Mouse (Mus musculus) forebrain, embryonic 12.5 days (tissue): Measurements from ENCODE around the gene Mmp14. TPM values are rescaled to one million over a fixed set of nuclear protein-coding genes. Genes with fewer than 3 reads are reported as not detected.

ENCODE experiments used
- ATAC-seq: fragments of 200-750 bp; cut with Nextera tagmentation; 2 replicates; pipeline ENCODE4 v1.8.0; 2017; ENCODE audit warnings: moderate TSS enrichment; ENCODE audit not compliant: low FRiP score
- H3K27ac ChIP-seq: fragments of 300-500 bp; sonication (generic); 2 replicates; pipeline ENCODE4 v1.5.1; 2016; ENCODE audit warnings: mild to moderate bottlenecking
- H3K27me3 ChIP-seq: fragments of 300-500 bp; sonication (generic); 2 replicates; pipeline ENCODE4 v1.6.1; 2016; ENCODE audit warnings: mild to moderate bottlenecking
- H3K36me3 ChIP-seq: fragments of 300-500 bp; sonication (generic); replicated peaks from 2 replicates; pipeline ENCODE4 v1.6.1; 2016; ENCODE audit warnings: mild to moderate bottlenecking
- H3K4me1 ChIP-seq: fragments of 300-500 bp; sonication (generic); 2 replicates; pipeline ENCODE4 v1.6.1; 2016
- H3K4me2 ChIP-seq: fragments of 300-500 bp; sonication (generic); 2 replicates; pipeline ENCODE4 v1.6.1; 2016; ENCODE audit warnings: mild to moderate bottlenecking, moderate library complexity
- H3K4me3 ChIP-seq: fragments of 300-500 bp; sonication (generic); replicated peaks from 2 replicates; pipeline ENCODE4 v1.5.1; 2016; ENCODE audit warnings: mild to moderate bottlenecking
- H3K9ac ChIP-seq: fragments of 300-500 bp; sonication (generic); 2 replicates; pipeline ENCODE4 v1.6.1; 2016; ENCODE audit warnings: mild to moderate bottlenecking
- H3K9me3 ChIP-seq: fragments of 300-500 bp; sonication (generic); 2 replicates; pipeline ENCODE4 v1.6.1; 2016
- WGBS: fragments of 180-500 bp; shearing (Covaris S2); methylation state at CpG from one replicate; pipeline ENCODE4 v1.1.7; 2016; 5-methylcytosine and 5-hydroxymethylcytosine counted together
- polyA plus RNA-seq: library from polyadenylated mRNA; unstranded; fragments of >200 nt; fragmentation: Nextera tagmentation; extraction: Ambion mirVana; gene quantifications from 2 replicates; pipeline ENCODE4 v1.2.1, GENCODE M21; 2016

Mmp14 gene
- polyA plus RNA-seq = 76.0 and 79.2 TPM in 2 replicates

- peak; percentile 36 for ATAC-seq
- peaks cover 16% of the 10 kb centered on the region; the same call in 1 of the 2 replicates for H3K27me3 ChIP-seq
- H3K9ac ChIP-seq = peak within 1 kb of the TSS; percentile 88
- H3K9me3 ChIP-seq = no peaks in the 10 kb centered on the region
- peaks cover 14% of the 10 kb centered on the region for H3K36me3 ChIP-seq
- peak within 1 kb of the TSS; percentile 65 for H3K4me2 ChIP-seq
- peak within 1 kb of the TSS; percentile 91 for H3K27ac ChIP-seq
- peaks cover 59% of the 10 kb centered on the region for H3K4me1 ChIP-seq
- H3K4me3 ChIP-seq = peak within 1 kb of the TSS; percentile 63
- WGBS = under 1% methylated on average over 48 of the region's 49 CpGs
Measured at GRCm38 (mm10) chr14:54431334-54432077, at the start of gene Mmp14. Mmp14 (plus strand) TSS chr14:54431612.

- H3K27ac ChIP-seq = no peak overlapping the region
- WGBS = 86% methylated on average over 10 of the region's 10 CpGs
- no peaks in the 10 kb centered on the region for H3K36me3 ChIP-seq
- H3K4me1 ChIP-seq = peaks cover 5% of the 10 kb centered on the region; the same call in 1 of the 2 replicates
- ATAC-seq = no peak
- H3K27me3 ChIP-seq = no peaks in the 10 kb centered on the region
- no peak overlapping the region for H3K4me2 ChIP-seq
- H3K9ac ChIP-seq = no peak overlapping the region
- H3K9me3 ChIP-seq = no peaks in the 10 kb centered on the region
- no peak overlapping the region for H3K4me3 ChIP-seq
Measured at GRCm38 (mm10) chr14:54381816-54382215, 49.6 kb upstream of the Mmp14 start.

- Histone ChIP-seq H3K9me3 (no peaks in the 10 kb centered on the region), H3K27me3 (no peaks in the 10 kb centered on the region), H3K27ac (no peak overlapping the region), H3K4me1 (peaks cover 5% of the 10 kb centered on the region; the same call in 1 of the 2 replicates), H3K9ac (no peak overlapping the region), H3K36me3 (no peaks in the 10 kb centered on the region), H3K4me3 (no peak overlapping the region), H3K4me2 (no peak overlapping the region)
- 0 out of 2 replicates have a peak, but pooled peaks have one; percentile 46 for ATAC-seq
- WGBS = 65% methylated on average over 9 of the region's 9 CpGs
Measured at GRCm38 (mm10) chr14:54382641-54383040, 48.8 kb upstream of the Mmp14 start.

GRCm38 (mm10) chr14:54383355-54383771 lies 48.0 kb upstream of the Mmp14 start:
- Histone ChIP-seq H3K4me3 (no peak overlapping the region), H3K27ac (no peak overlapping the region), H3K9me3 (no peaks in the 10 kb centered on the region), H3K9ac (no peak overlapping the region), H3K4me1 (peaks cover 5% of the 10 kb centered on the region; the same call in 1 of the 2 replicates), H3K4me2 (no peak overlapping the region), H3K36me3 (no peaks in the 10 kb centered on the region), H3K27me3 (no peaks in the 10 kb centered on the region)
- WGBS = 50% methylated on average over 4 of the region's 4 CpGs
- ATAC-seq = no peak

- Histone ChIP-seq H3K27me3 (no peaks in the 10 kb centered on the region), H3K9ac (no peak overlapping the region), H3K27ac (no peak overlapping the region), H3K4me1 (peaks cover 5% of the 10 kb centered on the region; the same call in 1 of the 2 replicates), H3K9me3 (no peaks in the 10 kb centered on the region), H3K36me3 (no peaks in the 10 kb centered on the region), H3K4me2 (no peak overlapping the region), H3K4me3 (no peak overlapping the region)
- 90% methylated on average over 8 of the region's 8 CpGs for WGBS
- no peak for ATAC-seq
Measured at GRCm38 (mm10) chr14:54384396-54384795, 47.0 kb upstream of the Mmp14 start.

- WGBS = 88% methylated on average over 7 of the region's 7 CpGs
- H3K27ac ChIP-seq = no peak overlapping the region
- peaks cover 5% of the 10 kb centered on the region; the same call in 1 of the 2 replicates for H3K4me1 ChIP-seq
- H3K9ac ChIP-seq = no peak overlapping the region
- no peaks in the 10 kb centered on the region for H3K9me3 ChIP-seq
- no peak for ATAC-seq
- H3K27me3 ChIP-seq = no peaks in the 10 kb centered on the region
- H3K4me2 ChIP-seq = no peak overlapping the region
- H3K4me3 ChIP-seq = no peak overlapping the region
- no peaks in the 10 kb centered on the region for H3K36me3 ChIP-seq
Measured at GRCm38 (mm10) chr14:54385968-54386618, 45.3 kb upstream of the Mmp14 start.

- no peak for ATAC-seq
- H3K9ac ChIP-seq = no peak overlapping the region
- no peak overlapping the region for H3K4me3 ChIP-seq
- 85% methylated on average over 6 of the region's 6 CpGs for WGBS
- H3K27ac ChIP-seq = no peak overlapping the region
- no peaks in the 10 kb centered on the region for H3K36me3 ChIP-seq
- H3K4me1 ChIP-seq = peaks cover 5% of the 10 kb centered on the region; the same call in 1 of the 2 replicates
- no peaks in the 10 kb centered on the region for H3K27me3 ChIP-seq
- no peak overlapping the region for H3K4me2 ChIP-seq
- H3K9me3 ChIP-seq = no peaks in the 10 kb centered on the region
Measured at GRCm38 (mm10) chr14:54387546-54387945, 43.9 kb upstream of the Mmp14 start.

GRCm38 (mm10) chr14:54390843-54391242 lies 40.6 kb upstream of the Mmp14 start:
- Histone ChIP-seq H3K36me3 (no peaks in the 10 kb centered on the region), H3K9ac (no peak overlapping the region), H3K9me3 (no peaks in the 10 kb centered on the region), H3K27me3 (no peaks in the 10 kb centered on the region), H3K27ac (no peak overlapping the region), H3K4me2 (no peak overlapping the region), H3K4me1 (no peaks in the 10 kb centered on the region), H3K4me3 (no peak overlapping the region)
- no peak for ATAC-seq
- 68% methylated on average over 6 of the region's 6 CpGs for WGBS

- WGBS = 83% methylated on average over 3 of the region's 3 CpGs
- H3K27ac ChIP-seq = no peak overlapping the region
- no peaks in the 10 kb centered on the region for H3K36me3 ChIP-seq
- ATAC-seq = no peak
- no peak overlapping the region for H3K9ac ChIP-seq
- no peaks in the 10 kb centered on the region for H3K27me3 ChIP-seq
- H3K4me1 ChIP-seq = no peaks in the 10 kb centered on the region
- H3K9me3 ChIP-seq = no peaks in the 10 kb centered on the region
- no peak overlapping the region for H3K4me2 ChIP-seq
- H3K4me3 ChIP-seq = no peak overlapping the region
Measured at GRCm38 (mm10) chr14:54393794-54394193, 37.6 kb upstream of the Mmp14 start.

GRCm38 (mm10) chr14:54394309-54394708 lies 37.1 kb upstream of the Mmp14 start:
- no peak for ATAC-seq
- Histone ChIP-seq H3K27ac (no peak overlapping the region), H3K4me1 (no peaks in the 10 kb centered on the region), H3K36me3 (no peaks in the 10 kb centered on the region), H3K4me2 (no peak overlapping the region), H3K9me3 (no peaks in the 10 kb centered on the region), H3K27me3 (no peaks in the 10 kb centered on the region), H3K4me3 (no peak overlapping the region), H3K9ac (no peak overlapping the region)

GRCm38 (mm10) chr14:54396685-54397084 lies 34.7 kb upstream of the Mmp14 start:
- no peaks in the 10 kb centered on the region for H3K4me1 ChIP-seq
- H3K4me2 ChIP-seq = no peak overlapping the region
- H3K36me3 ChIP-seq = no peaks in the 10 kb centered on the region
- H3K27ac ChIP-seq = no peak overlapping the region
- 89% methylated on average over 7 of the region's 7 CpGs for WGBS
- H3K9ac ChIP-seq = no peak overlapping the region
- H3K27me3 ChIP-seq = no peaks in the 10 kb centered on the region
- no peak overlapping the region for H3K4me3 ChIP-seq
- no peak for ATAC-seq
- H3K9me3 ChIP-seq = no peaks in the 10 kb centered on the region

GRCm38 (mm10) chr14:54397872-54398527 lies 33.4 kb upstream of the Mmp14 start:
- no peaks in the 10 kb centered on the region for H3K9me3 ChIP-seq
- H3K4me3 ChIP-seq = no peak overlapping the region
- WGBS = 96% methylated on average over 7 of the region's 7 CpGs
- H3K4me1 ChIP-seq = no peaks in the 10 kb centered on the region
- H3K27ac ChIP-seq = no peak overlapping the region
- ATAC-seq = no peak
- no peaks in the 10 kb centered on the region for H3K27me3 ChIP-seq
- no peak overlapping the region for H3K4me2 ChIP-seq
- no peak overlapping the region for H3K9ac ChIP-seq
- H3K36me3 ChIP-seq = no peaks in the 10 kb centered on the region
